Mouse (Mus musculus) erythroblast, embryonic 14.5 days (primary cell): ENCODE measurements around the gene Btbd8.

Experiments
- GATA1 ChIP-seq: IDR thresholded peaks from 2 replicates; pipeline ENCODE4 v1.6.1; 2012; ENCODE audit warnings: low read length, inconsistent platforms, mixed read lengths
- TAL1 ChIP-seq: IDR thresholded peaks from 3 replicates; pipeline ENCODE4 v1.6.1; 2012; ENCODE audit warnings: low read length, inconsistent platforms, mixed read lengths

DNA sequence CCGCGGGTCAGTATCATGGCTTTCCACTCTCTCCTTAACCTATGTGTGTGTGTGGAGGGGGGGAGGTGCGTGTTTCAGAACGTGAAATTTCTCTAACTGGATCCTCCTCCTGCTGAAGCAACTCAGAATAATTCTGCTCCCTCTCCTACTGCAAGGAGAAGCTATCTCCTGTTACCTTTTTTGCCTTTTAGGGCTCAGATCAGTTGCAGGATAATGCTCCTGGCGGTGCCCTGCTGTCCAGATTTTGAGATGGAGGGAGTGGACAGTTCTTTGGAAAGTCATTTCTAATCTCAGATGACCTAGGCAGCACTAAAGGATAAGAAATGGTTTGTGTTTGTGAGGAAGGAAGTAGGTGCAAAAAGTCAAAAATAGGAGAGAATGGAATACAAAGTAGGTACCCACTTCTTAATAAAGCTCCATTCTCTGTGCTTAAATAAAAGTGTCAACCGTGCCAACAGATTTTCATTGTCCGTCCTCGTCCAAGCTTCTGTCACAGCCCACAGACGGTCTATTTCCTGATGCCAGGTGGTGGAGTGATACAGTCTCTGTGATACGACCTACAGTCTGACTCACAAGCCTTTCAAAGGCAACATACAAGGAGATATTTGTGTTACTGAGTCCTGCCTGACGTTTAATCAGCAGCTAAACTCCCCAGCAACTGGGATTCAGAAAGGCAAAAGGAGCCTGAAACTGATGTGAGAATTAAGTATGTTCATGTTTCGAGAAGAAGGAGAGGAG is 33.7 kb upstream of the Btbd8 start:
- TF ChIP-seq GATA1 (no peak), TAL1 (no peak)
